Mouse (Mus musculus) regulatory T cell (primary cell): ENCODE data around the gene Pop4.
"Not testable (repeated sequence)": the region's sequence is repeated elsewhere in the genome, so short reads cannot be mapped to it uniquely, and the experiment has no call there.

Experiments used
- in situ Hi-C: fragments of 300-600 bp; cut with MboI, MseI; formaldehyde crosslinking; loops from one replicate; pipeline ENCODE4 v1.15.1; 2025; ENCODE audit warnings: high pct_unique_total_duplicates

The Pop4 gene

GRCm38 (mm10) chr7:38270703-38271510 lies at the start of gene Pop4:
Pop4 (minus strand) TSS chr7:38271423.
- in situ Hi-C loops: no loop called here

DNA sequence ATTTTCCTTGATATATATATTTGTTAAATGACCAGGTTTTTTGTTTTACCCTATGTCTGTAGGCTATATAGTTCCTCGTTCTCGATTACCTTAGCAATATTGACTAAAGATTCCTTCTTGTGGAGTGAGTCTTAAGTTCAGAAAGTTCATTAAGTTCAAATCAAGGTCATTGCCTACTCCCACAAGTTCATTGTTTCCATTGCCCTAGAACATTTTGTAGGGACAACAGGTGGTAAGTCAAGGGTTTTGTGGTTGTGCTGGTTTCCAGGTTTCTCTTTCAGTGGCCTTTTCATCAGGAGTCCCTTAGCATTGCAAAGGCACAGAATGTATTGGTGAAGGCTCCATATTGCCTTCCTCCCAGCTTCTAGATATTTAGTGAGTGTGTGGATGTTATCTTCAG lies 49.4 kb upstream of the Pop4 start:
- in situ Hi-C loops: no loop called here

- in situ Hi-C loops: not testable (repeated sequence)
Observed at GRCm38 (mm10) chr7:38282192-38282591, 11.0 kb upstream of the Pop4 start.

- in situ Hi-C loops: no loop called here
Observed at GRCm38 (mm10) chr7:38272551-38272950, 1.3 kb upstream of the Pop4 start.

DNA sequence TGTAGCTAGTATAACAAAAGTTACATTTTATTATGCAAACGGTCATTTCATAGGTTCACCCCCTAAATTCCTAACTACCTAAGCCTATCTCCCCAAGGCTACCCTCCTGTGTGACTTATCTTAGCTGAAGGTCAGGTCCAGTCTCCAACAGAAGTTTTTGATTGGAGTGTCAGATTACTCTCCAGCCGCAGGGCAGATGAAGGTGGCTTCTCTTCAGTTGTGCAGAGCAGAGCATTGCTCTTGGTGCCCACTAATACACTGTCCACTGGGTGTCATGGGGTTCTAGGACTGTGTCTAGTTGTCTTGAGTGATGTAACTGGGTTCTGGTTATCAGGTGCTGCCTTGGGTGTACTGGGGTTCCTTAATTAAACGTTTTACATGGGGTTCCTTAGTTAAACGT lies 636 bp upstream of the Pop4 start:
- in situ Hi-C loops: no loop called here

GRCm38 (mm10) chr7:38271511-38271811 lies 238 bp upstream of the Pop4 start:
- in situ Hi-C loops: no loop called here

DNA sequence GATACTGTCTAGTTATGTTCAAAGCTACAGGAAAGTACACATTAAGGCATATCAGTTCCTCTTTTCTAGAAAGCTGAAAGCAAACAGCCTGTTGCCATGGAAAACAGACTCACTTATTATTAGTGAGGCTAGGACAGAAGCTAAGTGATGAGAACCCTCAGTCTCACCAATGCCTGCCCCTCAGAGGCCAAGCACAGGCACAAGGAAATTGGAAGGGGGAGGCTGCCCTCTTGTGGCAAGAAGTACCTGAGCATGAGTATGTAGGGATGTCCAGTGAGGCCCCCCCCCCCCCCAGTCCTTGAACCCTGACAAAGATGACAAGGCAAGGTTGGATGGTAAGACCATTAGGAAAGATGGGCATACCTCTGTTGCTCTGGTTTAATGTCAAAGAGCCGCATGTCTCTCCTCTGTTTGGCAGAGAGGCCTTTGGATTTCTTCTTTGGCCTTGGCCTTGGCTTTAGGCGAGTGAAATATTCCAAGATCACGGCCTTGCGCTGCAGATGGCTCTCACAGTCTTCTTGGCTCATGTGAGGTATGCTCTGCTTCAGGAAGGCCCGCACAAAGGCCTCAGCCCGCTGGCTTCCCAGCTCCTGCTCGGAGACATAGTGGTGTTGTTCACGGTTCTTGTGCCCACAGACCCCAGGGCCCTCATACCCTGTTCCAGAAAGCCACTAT lies 4.1 kb downstream of the Pop4 start:
- in situ Hi-C loops: loop anchor here (5.0 kb wide), 1 partner anchor 85 kb away; the partner anchor contains the start of gene 1600014C10Rik

DNA sequence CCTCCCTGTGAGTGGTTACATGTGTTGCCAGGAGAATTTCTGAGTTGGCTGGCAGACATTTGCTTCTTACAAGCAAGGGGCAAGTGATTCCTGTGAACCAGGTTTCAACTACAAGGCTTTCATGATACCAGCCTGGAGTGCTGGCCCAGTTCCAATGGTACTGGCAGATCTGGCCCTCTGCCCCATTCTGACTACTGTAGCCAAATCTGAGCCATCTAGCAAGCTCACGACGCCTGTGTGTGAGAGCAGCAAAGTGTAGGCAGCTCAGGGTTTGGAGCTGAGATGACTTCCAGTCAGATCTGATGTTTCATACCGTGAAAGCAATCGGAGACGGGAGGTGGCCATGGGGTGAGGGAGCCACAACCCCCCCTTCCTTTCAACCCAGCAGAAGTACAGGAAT lies 8.8 kb downstream of the Pop4 start:
- in situ Hi-C loops: no loop called here

- in situ Hi-C loops: no loop called here
Observed at GRCm38 (mm10) chr7:38259631-38260030, 11.6 kb downstream of the Pop4 start.

GRCm38 (mm10) chr7:38253441-38253840 lies 17.8 kb downstream of the Pop4 start:
- in situ Hi-C loops: no loop called here

DNA sequence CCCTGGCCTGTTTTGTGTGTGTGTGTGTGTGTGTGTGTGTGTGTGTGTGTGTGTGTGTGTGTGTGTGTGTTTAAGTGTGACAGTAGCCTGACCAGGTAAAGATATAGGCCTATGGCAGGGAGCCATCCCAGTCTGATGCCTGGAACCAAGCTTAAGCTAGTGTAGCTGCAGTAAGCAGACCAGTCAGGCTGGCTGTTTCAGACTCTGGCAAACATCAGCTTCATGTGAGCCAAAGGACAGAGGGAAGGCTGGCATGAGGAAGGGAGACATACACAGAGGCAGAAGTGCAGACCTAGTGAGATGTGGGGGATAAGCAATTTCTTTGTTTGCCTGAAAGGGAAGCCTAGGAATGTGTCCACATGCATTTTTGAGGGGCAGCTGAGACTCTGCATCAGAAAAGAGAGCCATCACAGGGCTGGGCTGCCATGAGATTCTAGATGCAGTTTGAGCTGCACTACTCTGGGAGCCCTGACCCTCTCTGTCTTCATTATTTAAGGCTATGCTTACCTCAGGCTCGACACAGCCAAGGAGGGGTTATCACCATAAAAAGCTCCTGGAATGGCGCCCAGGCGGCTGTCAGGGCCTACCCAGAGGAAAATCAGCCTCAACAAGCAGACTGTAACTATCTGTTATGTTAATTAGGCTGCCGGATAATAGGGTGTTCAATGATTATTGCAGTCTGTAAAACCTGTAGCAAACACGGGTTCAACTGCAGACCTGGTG lies 19.6 kb downstream of the Pop4 start:
- in situ Hi-C loops: no loop called here

DNA sequence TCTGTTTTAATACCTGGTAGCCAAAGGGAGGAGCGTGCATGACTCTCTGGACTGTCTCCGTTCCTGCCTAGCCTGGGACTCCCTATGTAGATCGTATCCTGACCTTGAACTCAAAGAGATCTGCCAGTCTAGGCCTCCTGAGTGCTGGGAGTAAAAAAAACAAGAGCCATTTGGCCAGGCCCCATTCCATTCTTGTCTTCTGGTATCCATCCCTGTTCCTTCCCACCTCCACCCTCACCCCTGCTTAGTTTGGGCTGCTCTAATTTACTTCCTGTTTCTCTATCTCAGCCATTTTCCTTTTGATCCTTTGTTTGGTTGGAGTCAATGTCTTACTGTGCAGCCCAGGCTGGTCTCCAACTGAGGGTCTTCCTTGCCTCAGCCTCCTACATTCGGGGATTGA lies 28.8 kb downstream of the Pop4 start:
- in situ Hi-C loops: no loop called here

- in situ Hi-C loops: no loop called here
Observed at GRCm38 (mm10) chr7:38237140-38237539, 34.1 kb downstream of the Pop4 start.

- in situ Hi-C loops: no loop called here
Observed at GRCm38 (mm10) chr7:38236400-38237105, 34.7 kb downstream of the Pop4 start.

- in situ Hi-C loops: no loop called here
Observed at GRCm38 (mm10) chr7:38230285-38230684, 40.9 kb downstream of the Pop4 start.

DNA sequence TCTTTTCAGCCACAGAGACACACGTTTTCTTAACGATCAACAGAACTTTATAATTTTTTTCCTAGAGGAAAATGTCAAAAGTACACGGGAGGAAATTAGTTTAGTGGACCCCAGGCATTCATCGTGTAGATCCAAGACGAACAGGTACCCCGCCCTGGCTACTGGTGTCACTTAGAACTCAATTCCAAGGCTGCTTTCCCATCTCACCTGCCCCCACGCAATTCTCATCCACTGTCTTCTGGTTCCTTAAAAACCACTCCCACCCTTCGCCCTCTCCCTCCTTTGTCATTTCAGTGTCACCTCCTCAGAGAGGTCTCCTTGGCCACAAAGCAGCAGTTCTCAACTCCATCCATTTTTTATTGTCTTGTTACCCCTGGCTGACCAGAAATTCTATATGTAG lies 42.9 kb downstream of the Pop4 start:
- in situ Hi-C loops: no loop called here

DNA sequence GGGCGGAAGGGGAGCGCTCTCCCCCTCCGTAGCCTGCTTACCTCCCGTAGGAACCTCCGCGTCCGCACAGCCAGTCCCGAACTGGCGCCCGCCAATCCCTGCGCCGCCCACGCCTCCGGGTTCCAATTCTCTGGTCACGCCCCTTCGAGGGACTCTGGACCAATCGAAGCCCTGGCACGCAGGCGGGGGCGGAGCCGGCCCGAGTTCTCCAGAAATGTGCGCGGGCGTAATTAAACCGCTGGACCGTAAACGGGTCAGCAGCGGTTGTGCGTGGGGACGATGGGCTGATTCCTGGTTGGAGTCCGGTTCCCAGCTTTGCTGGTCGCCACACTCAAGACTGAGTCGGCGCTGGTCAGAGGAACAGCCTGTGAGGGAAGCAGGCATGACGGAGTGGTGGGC lies 43.3 kb downstream of the Pop4 start, which contains the start of gene Plekhf1:
Gene Plekhf1 (minus strand): TSS at position 117 of the 399 bp plus-strand sequence.
- in situ Hi-C loops: no loop called here

- in situ Hi-C loops: no loop called here
Observed at GRCm38 (mm10) chr7:38227181-38227899, 43.9 kb downstream of the Pop4 start.

DNA sequence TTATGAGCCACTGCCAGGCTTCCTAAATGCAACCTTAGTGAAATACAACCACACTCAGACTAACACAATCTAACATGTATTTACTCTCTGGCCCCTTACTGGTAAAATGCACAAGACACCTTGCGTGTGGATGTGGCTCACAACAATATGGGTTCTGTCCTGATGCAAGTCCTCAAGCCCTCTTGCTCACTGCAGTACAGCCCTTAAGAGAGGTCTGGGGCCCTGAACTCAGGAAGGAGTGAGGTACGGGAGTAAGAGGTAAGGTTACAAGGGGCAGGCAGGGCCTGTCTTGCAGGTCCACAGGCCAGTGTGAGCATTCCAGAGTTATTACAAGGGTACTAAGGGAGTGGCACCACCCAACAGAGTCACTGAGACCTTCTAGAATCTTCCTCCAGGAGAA lies 45.0 kb downstream of the Pop4 start:
- in situ Hi-C loops: no loop called here

DNA sequence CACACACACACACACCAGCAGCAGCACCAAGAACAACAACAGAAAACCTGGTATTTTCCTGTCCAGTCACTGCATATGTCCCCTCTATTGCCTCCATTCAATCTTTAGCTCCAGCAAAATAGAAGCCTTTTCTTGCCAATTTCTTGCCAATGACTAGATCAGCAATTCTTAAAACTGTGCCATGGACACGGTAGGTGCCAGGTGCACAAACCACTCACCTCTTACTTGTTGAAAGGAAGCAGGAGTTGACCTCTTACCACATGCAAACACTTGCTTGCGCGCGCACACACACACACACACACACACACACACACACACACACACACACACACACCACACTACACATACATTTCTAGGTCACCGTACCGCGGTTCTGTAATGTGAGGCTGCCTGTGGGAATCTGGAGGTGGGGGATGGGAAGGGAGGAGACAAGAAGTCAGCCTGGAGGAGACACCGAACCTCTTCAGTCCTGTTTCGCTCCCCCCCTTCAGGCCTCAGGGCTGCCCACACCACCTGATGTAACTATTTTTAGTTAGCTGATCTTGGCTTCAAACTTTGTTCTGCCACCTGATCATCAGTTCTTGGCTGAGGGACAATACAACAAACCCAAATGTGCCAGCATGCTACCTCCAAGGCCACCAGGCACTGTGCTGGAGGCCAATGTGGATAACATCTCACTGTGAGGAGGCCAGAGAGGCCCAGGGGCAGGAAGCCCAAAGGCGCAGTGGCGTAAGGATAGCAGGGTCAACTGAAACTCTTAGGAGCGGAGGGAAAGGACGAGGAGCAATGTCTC lies 46.5 kb downstream of the Pop4 start:
- in situ Hi-C loops: no loop called here
